Mouse (Mus musculus) midbrain, embryonic 10.5 days (tissue): ENCODE data around the gene Tmigd3. TPM values are rescaled to one million over a fixed set of nuclear protein-coding genes. Genes with fewer than 3 reads are reported as not detected.
"Not testable (repeated sequence)": the region's sequence is repeated elsewhere in the genome, so short reads cannot be mapped to it uniquely, and the experiment has no call there.

Experiments
- DNase-seq: peaks from one replicate; pipeline ENCODE4 v3.0.0-alpha.2; 2017; ENCODE audit warnings: low spot score
- H3K27ac ChIP-seq: fragments of 300-500 bp; sonication (generic); replicated peaks from 2 replicates; pipeline ENCODE4 v1.5.1; 2016; ENCODE audit warnings: mild to moderate bottlenecking
- H3K27me3 ChIP-seq: fragments of 300-500 bp; sonication (generic); 2 replicates; pipeline ENCODE4 v1.6.1; 2016; ENCODE audit warnings: low read depth, mild to moderate bottlenecking; ENCODE audit not compliant: poor library complexity, severe bottlenecking
- H3K36me3 ChIP-seq: fragments of 300-500 bp; sonication (generic); 2 replicates; pipeline ENCODE4 v1.6.1; 2016; ENCODE audit warnings: mild to moderate bottlenecking, moderate library complexity
- H3K4me1 ChIP-seq: fragments of 300-500 bp; sonication (generic); 2 replicates; pipeline ENCODE4 v1.6.1; 2016
- H3K4me3 ChIP-seq: fragments of 300-500 bp; sonication (generic); 2 replicates; pipeline ENCODE4 v1.5.1; 2016; ENCODE audit warnings: mild to moderate bottlenecking, moderate library complexity
- H3K9me3 ChIP-seq: fragments of 300-500 bp; sonication (generic); replicated peaks from 2 replicates; pipeline ENCODE4 v1.6.1; 2016; ENCODE audit warnings: mild to moderate bottlenecking
- WGBS: fragments of 180-500 bp; shearing (Covaris S2); methylation state at CpG from one replicate; pipeline ENCODE4 v1.1.7; 2016; 5-methylcytosine and 5-hydroxymethylcytosine counted together
- polyA plus RNA-seq: library from polyadenylated mRNA; unstranded; fragments of >200 nt; fragmentation: Nextera tagmentation; extraction: Ambion mirVana; gene quantifications from 2 replicates; pipeline ENCODE4 v1.2.1, GENCODE M21; 2016

The Tmigd3 gene
- polyA plus RNA-seq, 1 experiment from 2014 or later: not detected

- no peak for DNase-seq
- H3K4me3 ChIP-seq: no peak overlapping the region
- H3K4me1 ChIP-seq: 0 out of 2 replicates have a peak, but pooled peaks cover 4% of the 10 kb centered on the region
- 77% methylated on average over 10 of the region's 10 CpGs for WGBS
- no peak overlapping the region for H3K27ac ChIP-seq
- H3K36me3 ChIP-seq: no peaks in the 10 kb centered on the region
- no peaks in the 10 kb centered on the region for H3K27me3 ChIP-seq
- no peaks in the 10 kb centered on the region for H3K9me3 ChIP-seq
Observed at GRCm38 (mm10) chr3:105913839-105914681, 43.4 kb downstream of the Tmigd3 start.

- H3K36me3 ChIP-seq: no peaks in the 10 kb centered on the region
- no peak for DNase-seq
- WGBS: 45% methylated on average over 1 of the region's 1 CpGs
- no peaks in the 10 kb centered on the region for H3K9me3 ChIP-seq
- no peak overlapping the region for H3K4me3 ChIP-seq
- 0 out of 2 replicates have a peak, but pooled peaks cover 4% of the 10 kb centered on the region for H3K4me1 ChIP-seq
- no peaks in the 10 kb centered on the region for H3K27me3 ChIP-seq
- H3K27ac ChIP-seq: no peak overlapping the region
Observed at GRCm38 (mm10) chr3:105915281-105915680, 44.6 kb downstream of the Tmigd3 start.

GRCm38 (mm10) chr3:105916455-105916854 lies 45.8 kb downstream of the Tmigd3 start:
- not testable (repeated sequence) for H3K27me3 ChIP-seq, DNase-seq, H3K4me1 ChIP-seq, H3K9me3 ChIP-seq, H3K36me3 ChIP-seq, H3K4me3 ChIP-seq, H3K27ac ChIP-seq

- Histone ChIP-seq H3K36me3 (no peaks in the 10 kb centered on the region), H3K27ac (no peak overlapping the region), H3K4me1 (0 out of 2 replicates have a peak, but pooled peaks cover 4% of the 10 kb centered on the region), H3K27me3 (no peaks in the 10 kb centered on the region), H3K9me3 (no peaks in the 10 kb centered on the region), H3K4me3 (no peak overlapping the region)
- 69% methylated on average over 10 of the region's 10 CpGs for WGBS
- peak; percentile 28 for DNase-seq
Observed at GRCm38 (mm10) chr3:105917656-105918354, 47.1 kb downstream of the Tmigd3 start.

GRCm38 (mm10) chr3:105918355-105918745 lies 47.6 kb downstream of the Tmigd3 start:
- Histone ChIP-seq H3K4me3 (no peak overlapping the region), H3K27me3 (no peaks in the 10 kb centered on the region), H3K36me3 (no peaks in the 10 kb centered on the region), H3K27ac (no peak overlapping the region), H3K4me1 (0 out of 2 replicates have a peak, but pooled peaks cover 4% of the 10 kb centered on the region), H3K9me3 (no peaks in the 10 kb centered on the region)
- DNase-seq: no peak
- WGBS: 80% methylated on average over 3 of the region's 3 CpGs

GRCm38 (mm10) chr3:105920743-105921142 lies 50.0 kb downstream of the Tmigd3 start:
- DNase-seq, H3K4me1 ChIP-seq, H3K9me3 ChIP-seq, H3K27me3 ChIP-seq, H3K36me3 ChIP-seq, H3K27ac ChIP-seq, H3K4me3 ChIP-seq: not testable (repeated sequence)

GRCm38 (mm10) chr3:105921959-105922358 lies 51.3 kb downstream of the Tmigd3 start:
- DNase-seq: no peak

GRCm38 (mm10) chr3:105924616-105925015 lies 53.9 kb downstream of the Tmigd3 start:
- Histone ChIP-seq H3K4me3 (no peak overlapping the region), H3K27me3 (no peaks in the 10 kb centered on the region), H3K36me3 (no peaks in the 10 kb centered on the region), H3K9me3 (no peaks in the 10 kb centered on the region), H3K27ac (no peak overlapping the region), H3K4me1 (no peaks in the 10 kb centered on the region)
- 87% methylated on average over 9 of the region's 9 CpGs for WGBS
- no peak for DNase-seq

More at GRCm38 (mm10) chr3:105921959-105922358, 51.3 kb downstream of the Tmigd3 start:
- Histone ChIP-seq H3K27ac (no peak overlapping the region), H3K4me3 (no peak overlapping the region), H3K4me1 (0 out of 2 replicates have a peak, but pooled peaks cover 4% of the 10 kb centered on the region), H3K36me3 (no peaks in the 10 kb centered on the region), H3K27me3 (no peaks in the 10 kb centered on the region), H3K9me3 (no peaks in the 10 kb centered on the region)
- 82% methylated on average over 2 of the region's 2 CpGs for WGBS

- H3K9me3 ChIP-seq: no peaks in the 10 kb centered on the region
- DNase-seq: no peak
- 89% methylated on average over 7 of the region's 7 CpGs for WGBS
Observed at GRCm38 (mm10) chr3:105927561-105928194, 57.0 kb downstream of the Tmigd3 start.

GRCm38 (mm10) chr3:105928195-105928569 lies 57.5 kb downstream of the Tmigd3 start:
- H3K36me3 ChIP-seq: no peaks in the 10 kb centered on the region
- H3K9me3 ChIP-seq: no peaks in the 10 kb centered on the region
- H3K27me3 ChIP-seq: no peaks in the 10 kb centered on the region
- DNase-seq: no peak
- WGBS: 92% methylated on average over 3 of the region's 3 CpGs
- H3K4me1 ChIP-seq: no peaks in the 10 kb centered on the region
- H3K27ac ChIP-seq: no peak overlapping the region
- no peak overlapping the region for H3K4me3 ChIP-seq

More at GRCm38 (mm10) chr3:105927561-105928194, 57.0 kb downstream of the Tmigd3 start:
- H3K4me1 ChIP-seq: no peaks in the 10 kb centered on the region
- H3K27ac ChIP-seq: no peak overlapping the region
- H3K27me3 ChIP-seq: no peaks in the 10 kb centered on the region
- H3K36me3 ChIP-seq: no peaks in the 10 kb centered on the region
- H3K4me3 ChIP-seq: no peak overlapping the region

- 90% methylated on average over 6 of the region's 6 CpGs for WGBS
- no peak overlapping the region for H3K4me3 ChIP-seq
- no peak overlapping the region for H3K27ac ChIP-seq
- DNase-seq: no peak
- no peaks in the 10 kb centered on the region for H3K36me3 ChIP-seq
- H3K4me1 ChIP-seq: no peaks in the 10 kb centered on the region
- H3K9me3 ChIP-seq: no peaks in the 10 kb centered on the region
- no peaks in the 10 kb centered on the region for H3K27me3 ChIP-seq
Observed at GRCm38 (mm10) chr3:105928781-105929180, 58.1 kb downstream of the Tmigd3 start.

- no peaks in the 10 kb centered on the region for H3K4me1 ChIP-seq
- no peak for DNase-seq
- H3K27ac ChIP-seq: no peak overlapping the region
- no peaks in the 10 kb centered on the region for H3K9me3 ChIP-seq
- H3K27me3 ChIP-seq: no peaks in the 10 kb centered on the region
- 84% methylated on average over 7 of the region's 7 CpGs for WGBS
- no peak overlapping the region for H3K4me3 ChIP-seq
- H3K36me3 ChIP-seq: no peaks in the 10 kb centered on the region
Observed at GRCm38 (mm10) chr3:105929821-105930220, 59.1 kb downstream of the Tmigd3 start.

GRCm38 (mm10) chr3:105931095-105931494 lies 60.4 kb downstream of the Tmigd3 start:
- no peaks in the 10 kb centered on the region for H3K27me3 ChIP-seq
- no peaks in the 10 kb centered on the region for H3K4me1 ChIP-seq
- no peak for DNase-seq
- no peaks in the 10 kb centered on the region for H3K36me3 ChIP-seq
- no peak overlapping the region for H3K27ac ChIP-seq
- 92% methylated on average over 2 of the region's 2 CpGs for WGBS
- H3K4me3 ChIP-seq: no peak overlapping the region
- H3K9me3 ChIP-seq: no peaks in the 10 kb centered on the region
